Mouse (Mus musculus) Patski (cell line): Measurements from ENCODE around the gene Gtf2ird1. TPM values are rescaled to one million over a fixed set of nuclear protein-coding genes. Genes with fewer than 3 reads are reported as not detected.
"Not testable (repeated sequence)": the region's sequence is repeated elsewhere in the genome, so short reads cannot be mapped to it uniquely, and the experiment has no call there.

Experiments
- ATAC-seq: fragments of 100-300 bp; one replicate; pipeline ENCODE4 v1.8.0; 2021
- CTCF ChIA-PET: fragments of 350-600 bp; sonication (Branson Sonifier 250); formaldehyde crosslinking; loops from one replicate; lab custom pipeline; 2022; ENCODE audit warnings: inconsistent platforms; lab: Charles Lee
- POLR2A ChIA-PET: fragments of 350-600 bp; sonication (Branson Sonifier 250); formaldehyde crosslinking; loops from one replicate; lab custom pipeline; 2022; ENCODE audit warnings: antibody characterized with exemption, inconsistent platforms; lab: Charles Lee
- DNase-seq: peaks from one replicate; pipeline ENCODE4 v3.0.0-alpha.2; 2011; ENCODE audit warnings: low read depth, low spot score
- H3K27me3 ChIP-seq: fragments of 371-371 bp; one replicate; pipeline ENCODE4 v1.5.1; 2021
- CTCF ChIP-seq: fragments of 100-300 bp; IDR thresholded peaks from one replicate; pipeline ENCODE4 v1.5.1; 2021
- in situ Hi-C: fragments of 300-500 bp; cut with MboI; formaldehyde crosslinking; loops from 3 replicates; pipeline ENCODE4 v1.11.1; 2018; ENCODE audit warnings: low pct_unique_long_range_greater_than_20kb, mixed read lengths
- polyA plus RNA-seq: library from polyadenylated mRNA; unstranded; gene quantifications from one replicate; pipeline ENCODE4 v1.2.3, GENCODE M21; 2021

The Gtf2ird1 gene
- polyA plus RNA-seq, 1 experiment from 2014 or later = 169 TPM

DNA sequence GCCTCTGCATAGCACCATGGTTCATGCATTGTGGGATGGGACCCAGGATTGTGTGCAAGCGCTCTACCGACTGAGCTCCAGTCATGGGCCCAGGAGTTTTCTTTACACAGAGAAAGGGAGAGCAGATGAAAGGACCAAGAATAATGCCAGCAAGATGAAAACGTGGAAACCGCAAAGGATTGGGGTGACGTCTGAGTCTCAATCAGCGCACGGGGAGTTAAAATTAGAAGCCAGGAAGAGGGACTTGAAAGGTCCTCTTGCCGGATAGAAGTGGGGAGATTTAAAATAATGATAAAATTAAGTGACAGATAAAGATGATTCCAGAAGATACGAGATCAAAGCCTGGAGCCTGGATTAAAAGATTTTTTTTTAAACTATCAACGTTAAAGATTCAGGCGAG lies 25.8 kb upstream of the Gtf2ird1 start:
- CTCF ChIA-PET = interaction anchor here (0.6 kb wide), 1 partner anchor 9 kb away, joined by 3 read pairs; no protein-coding TSS in a partner anchor
- in situ Hi-C loops = loop anchor here (5.0 kb wide), 1 partner anchor 300 kb away; the partner anchor contains the start of gene Gtf2ird2
- no peak for ATAC-seq

DNA sequence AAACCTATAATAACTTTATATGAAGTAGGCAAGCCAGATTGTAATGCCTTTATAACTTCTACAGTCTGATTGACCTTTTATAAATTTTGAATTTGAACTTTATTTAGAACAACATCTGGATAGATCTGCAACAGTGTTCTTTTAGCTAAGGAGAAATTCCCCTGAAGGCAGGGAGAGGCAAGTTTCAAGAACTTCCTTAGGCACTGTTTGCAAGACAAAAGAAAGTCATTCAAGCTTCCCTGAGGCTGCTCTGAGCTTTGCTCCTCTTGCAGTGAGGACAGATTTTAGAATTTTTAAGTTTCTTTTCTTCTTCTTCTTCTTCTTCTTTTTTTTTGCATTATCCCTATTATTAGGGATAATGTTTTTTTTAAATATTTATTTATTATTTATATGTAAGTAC lies 22.4 kb upstream of the Gtf2ird1 start:
- DNase-seq, ATAC-seq, H3K27me3 ChIP-seq, in situ Hi-C loops: not testable (repeated sequence)
- ChIA-PET POLR2A (interaction anchor here (0.6 kb wide), 1 partner anchor 12 kb away, joined by 5 read pairs; no protein-coding TSS in a partner anchor), CTCF (interaction anchor here (0.9 to 1.9 kb wide), 4 partner anchors 14 to 105 kb away, joined by 3 to 6 read pairs (median 5); no protein-coding TSS in a partner anchor)

More for the DNA sequence above, 25.8 kb upstream of the Gtf2ird1 start:
- DNase-seq = no peak
- no peak for TF ChIP-seq CTCF
- POLR2A ChIA-PET = no interaction called here
- no peaks in the 10 kb centered on the region for H3K27me3 ChIP-seq

DNA sequence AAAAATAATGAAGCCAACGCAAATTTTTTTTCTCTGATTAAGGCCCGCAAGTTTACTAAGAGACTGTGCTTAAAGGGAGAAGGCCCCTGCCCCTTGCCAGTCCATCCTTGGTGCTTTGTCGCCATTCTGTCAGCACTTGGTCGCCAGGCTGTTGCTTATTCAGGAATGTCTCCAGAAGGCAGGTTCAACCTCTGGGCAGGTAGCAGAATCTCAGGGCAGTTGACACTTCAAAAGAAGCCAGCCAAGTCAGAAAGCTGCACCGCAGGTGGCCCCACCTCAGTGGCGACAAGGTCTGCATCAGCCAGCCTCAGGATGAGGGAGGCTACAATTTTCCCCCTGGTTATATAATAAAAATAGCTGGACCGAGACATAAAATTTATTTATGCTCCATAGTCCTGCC lies 19.2 kb upstream of the Gtf2ird1 start:
- H3K27me3 ChIP-seq, in situ Hi-C loops, DNase-seq, POLR2A ChIA-PET, ATAC-seq: not testable (repeated sequence)
- CTCF ChIA-PET = interaction anchor here (1.5 to 2.6 kb wide), 2 partner anchors 14 to 90 kb away, joined by 6 to 15 read pairs; no protein-coding TSS in a partner anchor

DNA sequence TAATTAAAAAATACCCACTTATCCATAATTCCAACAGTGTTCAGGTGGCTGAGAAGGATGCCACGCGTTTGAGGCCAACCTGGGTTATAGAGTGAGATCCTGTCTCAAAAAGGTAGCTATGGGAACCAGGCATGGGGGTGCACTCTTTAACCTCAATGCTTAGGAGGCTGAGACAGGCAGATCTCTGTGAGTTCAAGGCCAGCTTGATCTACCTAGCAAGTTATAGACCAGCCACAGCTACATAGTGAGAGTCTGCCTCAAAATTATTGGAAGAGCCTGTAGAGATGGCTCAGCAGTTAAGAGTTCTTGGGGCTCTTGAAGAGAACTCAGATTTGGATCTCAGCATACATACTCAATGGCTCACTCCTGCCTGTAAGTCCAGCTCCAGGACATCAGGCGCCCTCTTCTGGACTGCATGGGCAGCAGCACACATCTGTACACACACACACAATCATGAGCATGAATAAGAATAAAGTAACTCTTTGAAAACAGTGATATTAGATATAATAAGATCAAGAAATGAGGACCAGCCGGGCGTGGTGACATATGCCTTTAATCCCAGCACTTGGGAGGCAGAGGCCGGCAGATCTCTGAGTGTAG lies 18.6 kb upstream of the Gtf2ird1 start:
- TF ChIP-seq CTCF = peak; percentile 69
- no peak for DNase-seq
- ATAC-seq = no peak
- ChIA-PET POLR2A (no interaction called here), CTCF (interaction anchor here (1.5 to 3.2 kb wide), 3 partner anchors 15 to 101 kb away, joined by 6 to 24 read pairs (median 15); no protein-coding TSS in a partner anchor)
- no peaks in the 10 kb centered on the region for H3K27me3 ChIP-seq
- in situ Hi-C loops = no loop called here

DNA sequence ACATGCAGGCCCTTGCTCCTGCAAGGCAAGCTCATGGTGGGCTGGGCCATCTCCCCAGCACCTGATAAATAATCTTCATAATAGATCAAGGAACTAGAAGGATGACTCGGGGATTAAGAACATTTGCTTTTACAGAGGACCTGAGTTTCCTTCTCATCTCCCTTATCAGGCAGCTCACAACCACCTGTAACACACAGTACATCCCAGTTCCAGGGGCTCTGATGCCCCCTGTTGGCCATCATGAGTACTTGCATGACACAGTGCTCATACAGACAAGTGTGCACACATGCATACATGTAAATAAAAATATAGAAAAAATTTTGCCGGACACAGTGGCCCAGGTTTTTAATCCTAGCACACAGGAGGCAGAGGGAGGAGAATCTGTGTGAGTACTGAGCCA lies 17.4 kb upstream of the Gtf2ird1 start:
- no peaks in the 10 kb centered on the region for H3K27me3 ChIP-seq
- TF ChIP-seq CTCF = peak; percentile 87
- in situ Hi-C loops = no loop called here
- DNase-seq (no peak), ATAC-seq (no peak)
- ChIA-PET CTCF (interaction anchor here (0.7 to 3.2 kb wide), 9 partner anchors 8 to 117 kb away, joined by 3 to 24 read pairs (median 3); no protein-coding TSS in a partner anchor), POLR2A (interaction anchor here (1.0 kb wide), 1 partner anchor 12 kb away, joined by 3 read pairs; no protein-coding TSS in a partner anchor)

DNA sequence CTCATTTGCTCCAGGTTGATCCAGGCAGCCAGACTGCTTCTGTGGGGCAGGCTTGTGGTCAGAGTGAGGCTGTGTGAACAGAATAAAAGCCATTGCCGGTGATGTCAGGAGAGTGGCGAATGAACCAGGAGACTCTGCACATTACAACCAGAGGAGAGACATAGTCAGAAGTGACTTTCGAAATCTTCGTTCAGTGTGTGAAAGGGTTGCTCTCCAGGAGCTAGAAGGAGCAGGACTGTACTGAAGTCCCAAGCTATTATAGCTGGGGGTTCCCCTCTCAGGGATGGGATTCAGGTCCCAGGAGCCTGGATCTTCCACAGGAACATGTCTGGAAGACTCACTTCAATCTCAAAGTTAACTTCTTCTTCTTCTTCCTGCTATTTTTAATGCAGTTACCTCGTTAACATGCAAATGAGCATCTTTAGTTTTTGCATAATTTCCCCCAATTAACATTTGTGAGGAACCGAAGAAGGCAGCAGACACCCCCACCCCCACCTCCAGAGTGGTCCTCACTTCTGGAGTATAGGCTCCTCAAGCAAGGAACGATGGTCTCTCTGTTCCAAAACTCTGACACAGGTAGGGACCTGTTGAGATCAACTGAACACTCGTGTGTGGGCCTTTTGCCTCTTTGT lies 14.1 kb upstream of the Gtf2ird1 start:
- ATAC-seq = no peak
- CTCF ChIA-PET = interaction anchor here (1.4 kb wide), 1 partner anchor 98 kb away, joined by 5 read pairs; no protein-coding TSS in a partner anchor
- no peaks in the 10 kb centered on the region for H3K27me3 ChIP-seq
- TF ChIP-seq CTCF = no peak
- POLR2A ChIA-PET = no interaction called here
- no peak for DNase-seq
- in situ Hi-C loops = no loop called here

DNA sequence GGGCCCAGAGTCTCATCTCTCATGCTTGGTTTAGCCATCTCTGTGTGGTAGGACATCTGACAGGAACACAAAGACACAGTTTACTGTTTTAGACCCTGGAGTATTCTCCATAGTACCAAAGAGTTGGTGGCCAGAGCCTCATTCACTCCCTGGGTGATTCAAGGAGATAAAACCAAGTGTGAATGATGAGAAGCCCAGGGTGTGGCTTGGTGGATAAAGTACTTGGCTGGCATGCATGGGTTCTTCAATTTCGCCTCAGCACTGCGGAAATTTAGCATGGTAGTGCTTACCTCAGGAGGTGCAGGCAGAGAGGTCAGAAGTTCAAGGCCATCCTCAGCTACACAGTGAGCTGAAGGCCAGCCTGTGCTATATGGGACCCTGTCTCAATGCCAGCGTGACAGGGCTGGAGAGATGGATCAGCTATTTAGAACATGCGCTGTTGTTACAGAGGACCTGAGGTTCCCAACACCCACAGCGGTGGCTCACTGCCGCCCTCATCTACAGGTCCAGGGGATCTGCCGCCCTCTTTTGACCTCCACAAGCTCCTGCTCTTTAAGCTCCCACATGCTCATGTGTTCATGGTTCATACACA lies 13.1 kb upstream of the Gtf2ird1 start:
- DNase-seq (no peak), ATAC-seq (no peak)
- no peaks in the 10 kb centered on the region for H3K27me3 ChIP-seq
- TF ChIP-seq CTCF = no peak
- POLR2A ChIA-PET = no interaction called here
- CTCF ChIA-PET = interaction anchor here (1.4 kb wide), 1 partner anchor 97 kb away, joined by 5 read pairs; no protein-coding TSS in a partner anchor
- in situ Hi-C loops = loop anchor here (5.0 to 10.0 kb wide), 2 partner anchors 97 to 265 kb away; no protein-coding TSS in a partner anchor

DNA sequence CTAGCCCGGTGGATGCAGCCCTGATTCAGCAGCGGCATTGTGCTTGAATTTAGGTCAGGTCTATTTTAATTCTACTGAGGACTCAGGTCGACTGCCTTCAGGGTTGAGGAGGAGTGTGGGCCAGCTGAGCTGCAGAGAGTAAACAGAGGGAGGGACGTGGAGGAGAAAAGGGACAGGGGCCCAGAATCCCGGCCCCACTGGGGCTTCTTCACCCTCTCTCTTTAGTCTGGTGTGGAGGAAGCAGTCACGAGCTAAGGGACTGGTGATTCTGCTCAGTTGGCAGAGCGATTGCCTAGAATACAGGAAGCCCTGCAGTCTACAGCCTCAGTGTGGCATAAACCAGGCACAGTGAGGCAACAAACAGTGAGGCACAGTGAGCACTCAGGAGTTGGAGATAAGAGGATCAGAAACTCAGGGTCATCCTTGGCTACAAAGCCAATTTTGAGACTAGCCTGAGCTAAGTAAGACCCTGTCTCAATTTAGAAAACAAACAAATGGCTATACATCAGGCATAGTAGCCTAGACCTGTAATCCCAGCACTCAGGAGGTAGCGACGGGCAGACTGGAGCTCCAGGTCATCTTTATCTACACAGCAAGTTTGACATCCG lies 11.7 kb upstream of the Gtf2ird1 start:
- TF ChIP-seq CTCF = no peak
- in situ Hi-C loops = loop anchor here (5.0 to 10.0 kb wide), 2 partner anchors 96 to 263 kb away; no protein-coding TSS in a partner anchor
- DNase-seq = no peak
- no peaks in the 10 kb centered on the region for H3K27me3 ChIP-seq
- CTCF ChIA-PET = interaction anchor here (0.7 to 1.2 kb wide), 5 partner anchors 24 to 102 kb away, joined by 3 to 5 read pairs (median 3); no protein-coding TSS in a partner anchor
- POLR2A ChIA-PET = no interaction called here
- no peak for ATAC-seq

DNA sequence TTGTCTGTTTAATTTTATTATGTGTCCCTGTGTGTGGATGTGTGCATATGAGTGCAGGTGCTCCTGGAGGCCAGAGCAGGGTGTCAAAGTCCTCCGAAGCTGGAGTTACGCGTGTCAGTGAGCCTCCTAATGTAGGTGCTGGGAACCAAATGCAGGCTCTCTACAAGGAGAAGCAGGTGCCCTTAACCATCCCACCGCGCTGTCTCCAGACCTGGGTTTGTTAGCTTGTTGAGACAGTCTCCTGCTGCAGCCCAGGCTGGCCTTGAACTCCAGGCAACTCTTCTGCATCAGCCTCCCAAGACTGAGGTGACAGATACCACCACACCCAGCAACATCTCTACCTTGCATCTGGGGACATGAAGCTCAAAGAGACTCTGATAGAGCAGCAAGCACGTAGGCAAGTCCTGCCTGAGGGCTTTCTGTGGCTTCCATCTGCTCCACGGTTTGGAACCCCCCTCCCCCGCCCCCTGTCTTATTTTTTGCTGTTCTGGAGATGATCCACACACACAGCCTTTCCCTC lies 10.6 kb upstream of the Gtf2ird1 start:
- no peaks in the 10 kb centered on the region for H3K27me3 ChIP-seq
- ATAC-seq (no peak), DNase-seq (no peak)
- in situ Hi-C loops = loop anchor here (5.0 to 10.0 kb wide), 2 partner anchors 95 to 262 kb away; no protein-coding TSS in a partner anchor
- ChIA-PET CTCF (interaction anchor here (0.8 to 1.0 kb wide), 3 partner anchors 11 to 82 kb away, joined by 3 read pairs; no protein-coding TSS in a partner anchor), POLR2A (interaction anchor here (0.7 kb wide), 1 partner anchor 12 kb away, joined by 5 read pairs; no protein-coding TSS in a partner anchor)
- TF ChIP-seq CTCF = no peak
